Comparison of ENCODE assay signal across 15 mouse cellular contexts in the genomic region with DNA sequence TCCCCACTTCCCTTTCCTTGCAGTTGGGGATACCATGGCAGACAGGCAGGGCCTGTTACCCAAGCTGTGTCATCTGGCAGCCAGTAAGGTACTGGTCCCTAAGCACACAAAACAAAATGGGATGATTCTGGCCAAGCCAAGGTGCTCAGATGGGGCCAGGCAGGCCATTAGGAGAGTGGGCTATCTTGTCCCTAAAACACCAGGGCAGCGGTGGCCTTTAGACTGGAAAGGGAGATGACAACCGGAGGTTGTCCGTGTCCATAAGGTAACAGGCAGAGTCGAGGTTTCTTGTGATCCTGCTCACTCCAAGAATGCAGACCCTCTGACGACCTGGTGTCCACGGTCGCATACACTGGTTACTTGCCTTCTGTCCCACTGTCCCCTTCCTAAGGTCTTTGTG.
"Had no signal": no experiment of that assay in that cellular context is flagged by ENCODE, and none has a peak within 500 bp of the region (broad histone marks: within the 10 kb centered on the region; RNA-seq: fewer than 3 reads in every experiment).

No protein-coding gene starts in this region.

- H3K4me3 ChIP-seq: midbrain, embryonic 10.5 days; midbrain, embryonic 13.5 days; neural tube, embryonic 12.5 days; stomach, embryonic 15.5 days had no signal

- H3K9ac ChIP-seq: liver, embryonic 14.5 days; lung, embryonic 14.5 days; midbrain, embryonic 13.5 days; neural tube, embryonic 12.5 days; stomach, embryonic 15.5 days had no signal

- DNase-seq: lung, adult 18-20 months; lung, embryonic 14.5 days; lung, postnatal 10 days; lung, postnatal 4 days; right cerebral cortex, postnatal 14 days; thymus, adult 2 months; thymus, postnatal 25 days; thymus, postnatal 4 days had no signal

- H3K4me2 ChIP-seq: lung, embryonic 14.5 days; midbrain, embryonic 13.5 days; neural tube, embryonic 12.5 days; stomach, embryonic 15.5 days had no signal

- H3K27ac ChIP-seq: liver, embryonic 14.5 days; midbrain, embryonic 10.5 days; midbrain, embryonic 13.5 days; neural tube, embryonic 12.5 days; stomach, embryonic 15.5 days; stomach, postnatal 0 days had no signal

- ATAC-seq: midbrain, embryonic 13.5 days; midbrain, embryonic 16.5 days had no signal

- H3K9me3 ChIP-seq: midbrain, embryonic 10.5 days; midbrain, embryonic 13.5 days; neural tube, embryonic 12.5 days; stomach, embryonic 15.5 days had no signal

- H3K27me3 ChIP-seq: midbrain, embryonic 13.5 days; neural tube, embryonic 12.5 days; stomach, embryonic 15.5 days had no signal

- H3K4me1 ChIP-seq: neural tube, embryonic 12.5 days; stomach, embryonic 15.5 days had no signal
